Mouse (Mus musculus) stomach, embryonic 14.5 days (tissue): ENCODE results near the gene Rarres2. TPM values are rescaled to one million over a fixed set of nuclear protein-coding genes. Genes with fewer than 3 reads are reported as not detected.

Experiments used
- polyA plus RNA-seq: library from polyadenylated mRNA; unstranded; fragments of >200 nt; fragmentation: Nextera tagmentation; extraction: Ambion mirVana; gene quantifications from 2 replicates; pipeline ENCODE4 v1.2.1, GENCODE M21; 2014

Rarres2 gene
- polyA plus RNA-seq, 1 experiment from 2014 or later = 91.1 TPM

Other genes starting within 250 kb of the Rarres2 start
- gene Krba1, start 177.2 kb downstream of the Rarres2 start, polyA plus RNA-seq = 20.1 and 21.7 TPM in 2 replicates
- gene Zfp467, start 127.0 kb downstream of the Rarres2 start, polyA plus RNA-seq = 27.1 and 30.8 TPM in 2 replicates
- gene Sspo, start 124.6 kb downstream of the Rarres2 start, polyA plus RNA-seq = 0.20 and 0.41 TPM in 2 replicates
- gene Atp6v0e2, start 35.2 kb downstream of the Rarres2 start, polyA plus RNA-seq = 25.7 and 27.5 TPM in 2 replicates
- gene Lrrc61, start 18.0 kb downstream of the Rarres2 start, polyA plus RNA-seq = 4.6 and 7.7 TPM in 2 replicates
- gene Gm45021, start 16.8 kb upstream of the Rarres2 start, polyA plus RNA-seq = not detected in 2 replicates
- 27.1 and 27.5 TPM in 2 replicates for gene Repin1, start 21.1 kb upstream of the Rarres2 start, polyA plus RNA-seq
- gene Gm44965, start 21.2 kb upstream of the Rarres2 start, polyA plus RNA-seq = not detected in 2 replicates
- 6.9 and 7.0 TPM in 2 replicates for gene Zfp775, start 29.3 kb upstream of the Rarres2 start, polyA plus RNA-seq
- 0.94 and 1.1 TPM in 2 replicates for gene AI854703, start 54.0 kb upstream of the Rarres2 start, polyA plus RNA-seq
- gene Gimap8, start 74.4 kb upstream of the Rarres2 start, polyA plus RNA-seq = 0.43 and 0.56 TPM in 2 replicates
- gene Gimap9, start 103.3 kb upstream of the Rarres2 start, polyA plus RNA-seq = 6.7 and 8.6 TPM in 2 replicates
- 17.4 and 17.5 TPM in 2 replicates for gene Gimap4, start 111.8 kb upstream of the Rarres2 start, polyA plus RNA-seq
- 20.4 and 21.6 TPM in 2 replicates for gene Gimap6, start 135.4 kb upstream of the Rarres2 start, polyA plus RNA-seq
- 1.9 and 3.8 TPM in 2 replicates for gene Gm28053, start 145.8 kb upstream of the Rarres2 start, polyA plus RNA-seq
- gene Gimap7, start 145.8 kb upstream of the Rarres2 start, polyA plus RNA-seq = not detected in 2 replicates
- gene Gimap1, start 166.3 kb upstream of the Rarres2 start, polyA plus RNA-seq = 14.4 and 16.2 TPM in 2 replicates
- gene Gimap5, start 173.4 kb upstream of the Rarres2 start, polyA plus RNA-seq = 5.5 and 8.2 TPM in 2 replicates
- not detected in 2 replicates for gene Gimap3, start 198.1 kb upstream of the Rarres2 start, polyA plus RNA-seq